Mouse (Mus musculus) spleen, adult 2 months (tissue): ENCODE measurements around the gene 3110082I17Rik. TPM values are rescaled to one million over a fixed set of nuclear protein-coding genes. Genes with fewer than 3 reads are reported as not detected.

ENCODE experiments used
- DNase-seq, 2 experiments: peaks; one replicate each; pipeline versions ENCODE4 v3.0.0 to v3.0.0-alpha.2; 2012 to 2021; ENCODE audit warnings: low spot score in 2 of 2, low read depth in 1 of 2
- H3K27ac ChIP-seq: fragments of 200-500 bp; 2 replicates; pipeline ENCODE4 v1.5.1; 2012; ENCODE audit warnings: low read length, inconsistent platforms; ENCODE audit not compliant: insufficient read depth
- H3K27me3 ChIP-seq: fragments of 200-500 bp; 2 replicates; pipeline ENCODE4 v1.6.1; 2012; ENCODE audit warnings: mild to moderate bottlenecking, moderate library complexity, low read length, inconsistent platforms; ENCODE audit not compliant: control insufficient read depth, insufficient read depth
- H3K36me3 ChIP-seq: fragments of 200-500 bp; 2 replicates; pipeline ENCODE4 v1.6.1; 2012; ENCODE audit warnings: mild to moderate bottlenecking, low read length, inconsistent platforms; ENCODE audit not compliant: control insufficient read depth, insufficient read depth
- H3K4me1 ChIP-seq: fragments of 200-500 bp; 2 replicates; pipeline ENCODE4 v1.6.1; 2011; ENCODE audit warnings: inconsistent platforms; ENCODE audit not compliant: control insufficient read depth, insufficient read depth, insufficient read length
- H3K4me3 ChIP-seq: fragments of 200-500 bp; 2 replicates; pipeline ENCODE4 v1.5.1; 2011; ENCODE audit warnings: mild to moderate bottlenecking, inconsistent platforms; ENCODE audit not compliant: insufficient read depth, insufficient read length; ENCODE audit errors: extremely low read depth
- CTCF ChIP-seq: fragments of 200-500 bp; IDR thresholded peaks from 2 replicates; pipeline ENCODE4 v1.5.1; 2011; ENCODE audit warnings: mild to moderate bottlenecking, inconsistent platforms; ENCODE audit not compliant: insufficient read depth, insufficient read length, insufficient replicate concordance; ENCODE audit errors: extremely low read depth
- POLR2A ChIP-seq: fragments of 200-500 bp; IDR thresholded peaks from 2 replicates; pipeline ENCODE4 v1.6.1; 2011; ENCODE audit warnings: low read depth, low read length, inconsistent platforms
- WGBS: fragments of 180-500 bp; shearing (Covaris S2); methylation state at CpG from one replicate; pipeline ENCODE4 v1.1.7; 2018; 5-methylcytosine and 5-hydroxymethylcytosine counted together
- polyA plus RNA-seq: library from polyadenylated mRNA; depleted of rRNA; stranded (reverse); fragments of >200 nt; gene quantifications from 2 replicates; pipeline ENCODE4 v1.2.3, GENCODE M21; 2012

3110082I17Rik gene
- polyA plus RNA-seq, 1 experiment, result 5.2 TPM

DNA sequence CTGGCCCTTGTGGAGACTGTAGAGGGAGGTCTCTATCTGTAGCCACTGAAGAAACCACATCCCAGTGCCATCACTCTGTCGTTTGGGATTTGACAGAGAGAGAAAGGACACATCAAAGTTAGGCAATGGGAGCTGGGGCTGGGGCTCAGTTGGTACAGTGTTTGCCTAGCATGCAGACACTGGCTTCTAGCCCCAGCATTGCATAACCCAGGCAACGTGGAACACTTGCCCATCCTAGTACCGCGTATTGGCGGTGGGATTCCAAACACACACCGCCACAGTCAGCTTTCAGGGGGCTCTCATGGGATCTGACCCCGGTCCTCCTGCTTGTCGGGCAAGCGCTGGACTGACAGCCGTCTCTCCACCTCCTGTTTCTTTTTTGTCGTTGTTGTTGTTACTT, 93.8 kb downstream of the 3110082I17Rik start:
- DNase-seq, result no peak
- Histone ChIP-seq H3K36me3 (no peaks in the 10 kb centered on the region), H3K4me3 (no peak overlapping the region), H3K27ac (peak overlapping the region; percentile 61), H3K27me3 (no peaks in the 10 kb centered on the region), H3K4me1 (peaks cover 48% of the 10 kb centered on the region)
- TF ChIP-seq CTCF (no peak), POLR2A (no peak)
- whole genome bisulfite sequencing, result 83% methylated on average over 11 of the region's 11 CpGs

DNA sequence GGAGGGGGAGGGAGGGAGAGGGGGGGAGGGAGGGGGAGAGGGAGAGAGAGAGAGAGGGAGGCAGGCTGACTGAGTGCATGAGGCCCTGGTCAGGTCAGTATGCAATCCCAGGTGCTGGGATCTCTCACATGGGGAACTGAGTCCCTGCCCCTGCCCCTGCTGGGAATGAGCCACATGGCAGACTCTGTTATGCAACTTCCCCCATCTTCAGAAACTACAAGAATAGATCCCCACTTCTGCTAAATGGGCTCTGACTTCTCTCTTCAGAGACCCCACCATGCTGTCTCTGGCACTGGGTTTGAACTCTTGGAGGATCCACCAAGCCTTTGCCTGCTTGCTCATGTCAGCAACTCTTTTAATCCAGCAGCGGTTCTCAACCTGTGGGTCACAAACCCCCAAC, 94.5 kb downstream of the 3110082I17Rik start:
- WGBS, result 55% methylated on average over 1 of the region's 1 CpGs
- H3K36me3 ChIP-seq, result no peaks in the 10 kb centered on the region
- H3K4me3 ChIP-seq, result no peak overlapping the region
- H3K27ac ChIP-seq, result no peak overlapping the region
- peaks cover 45% of the 10 kb centered on the region for H3K4me1 ChIP-seq
- TF ChIP-seq POLR2A, result no peak
- TF ChIP-seq CTCF, result no peak
- no peak for DNase-seq
- no peaks in the 10 kb centered on the region for H3K27me3 ChIP-seq

DNA sequence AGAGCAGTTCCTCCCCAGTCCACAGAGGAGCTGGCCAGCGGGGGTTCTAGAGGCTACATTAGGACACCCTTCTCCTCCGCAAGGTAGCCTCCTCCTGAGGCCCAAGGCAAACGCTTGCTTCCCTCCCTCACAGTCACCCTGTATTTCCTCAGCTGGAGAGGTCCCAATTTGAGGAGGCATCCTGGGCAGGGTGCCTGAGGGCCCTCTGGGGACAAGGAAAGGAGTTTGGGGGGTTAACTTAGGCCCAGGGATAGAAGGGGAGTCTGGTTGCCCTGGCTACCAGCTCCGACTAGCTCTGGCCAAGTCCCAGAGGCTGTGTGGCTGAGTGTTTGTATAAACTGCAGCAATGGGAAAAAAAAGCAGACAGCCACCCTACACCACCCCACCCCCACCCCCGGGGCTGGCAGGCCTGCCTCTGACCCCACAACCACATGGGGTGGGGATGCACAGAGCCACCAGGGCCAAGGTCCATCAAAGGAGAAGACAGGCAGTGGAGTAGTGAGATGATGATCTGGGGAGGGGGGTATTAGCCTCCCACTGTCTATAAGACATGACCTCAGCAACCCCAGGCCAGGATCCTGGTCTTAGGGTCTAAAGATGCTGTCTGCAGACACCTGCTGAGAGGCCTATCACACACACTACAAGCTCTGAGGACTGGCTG, 95.3 kb downstream of the 3110082I17Rik start:
- Histone ChIP-seq H3K27ac (peak overlapping the region; percentile 60), H3K36me3 (no peaks in the 10 kb centered on the region), H3K4me1 (peaks cover 45% of the 10 kb centered on the region), H3K27me3 (no peaks in the 10 kb centered on the region), H3K4me3 (no peak overlapping the region)
- DNase-seq, result no peak
- WGBS, result 40% methylated on average over 5 of the region's 5 CpGs
- TF ChIP-seq CTCF (no peak), POLR2A (no peak)

DNA sequence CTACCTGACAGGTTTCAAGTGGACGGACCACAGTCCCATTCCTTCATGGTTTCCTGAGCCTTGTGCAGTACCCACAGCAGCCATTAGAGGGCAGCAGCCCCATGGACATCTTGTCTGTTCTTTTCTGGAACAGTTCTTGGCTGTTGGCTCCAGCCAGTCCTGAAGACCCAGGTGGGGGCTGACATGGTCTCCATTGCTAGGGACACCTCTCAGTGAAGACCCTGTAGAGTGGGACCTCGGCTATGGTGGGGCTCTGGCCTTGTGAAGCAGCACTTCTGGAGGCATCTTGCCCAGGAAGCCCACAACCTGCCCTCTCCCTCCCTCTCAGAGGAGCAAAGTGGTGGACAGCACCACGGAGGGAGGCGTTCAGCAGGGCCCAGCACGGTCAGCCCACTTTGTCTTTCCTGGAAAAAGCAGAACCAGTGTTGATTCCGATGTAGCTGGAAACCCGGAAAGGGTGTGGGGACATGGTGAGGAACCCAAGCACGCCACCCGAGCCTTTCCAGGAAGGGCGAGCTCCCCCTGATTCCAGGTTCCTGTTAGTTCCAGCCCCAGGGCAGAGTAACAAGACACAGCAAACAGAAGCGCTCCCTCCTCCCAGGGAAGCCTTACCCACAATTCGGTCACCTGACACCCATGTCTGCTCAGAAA, 95.9 kb downstream of the 3110082I17Rik start:
- no peak overlapping the region for H3K4me3 ChIP-seq
- H3K27ac ChIP-seq, result peak overlapping the region; percentile 41
- 17% methylated on average over 12 of the region's 12 CpGs for WGBS
- H3K27me3 ChIP-seq, result no peaks in the 10 kb centered on the region
- H3K4me1 ChIP-seq, result peaks cover 42% of the 10 kb centered on the region
- DNase-seq, result peak; percentile 49 to 83
- no peaks in the 10 kb centered on the region for H3K36me3 ChIP-seq
- TF ChIP-seq POLR2A, result no peak
- TF ChIP-seq CTCF, result peak; percentile 95; the same call in 1 of the 2 replicates

DNA sequence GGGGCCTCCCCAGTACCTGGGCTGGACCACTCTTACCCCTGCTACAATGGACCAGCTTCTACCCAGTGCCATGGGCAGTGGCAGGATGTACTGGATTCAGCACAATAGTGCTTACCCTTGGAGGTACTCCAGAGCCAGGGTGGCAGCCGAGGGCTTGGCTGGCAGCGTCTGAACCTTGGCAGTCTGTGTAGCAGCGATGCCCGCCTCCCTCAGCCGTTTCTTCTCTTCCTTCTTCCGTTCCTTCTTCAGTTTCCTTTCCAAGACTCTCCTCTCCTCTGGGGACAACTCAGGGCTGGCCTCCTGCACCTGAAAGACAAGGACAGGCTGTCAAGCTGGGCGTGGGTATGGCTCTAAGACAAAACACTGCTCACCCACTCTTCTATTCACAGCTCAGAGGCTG, 96.5 kb downstream of the 3110082I17Rik start:
- Histone ChIP-seq H3K27me3 (no peaks in the 10 kb centered on the region), H3K4me3 (no peak overlapping the region), H3K27ac (no peak overlapping the region), H3K4me1 (peaks cover 40% of the 10 kb centered on the region), H3K36me3 (no peaks in the 10 kb centered on the region)
- WGBS, result 57% methylated on average over 7 of the region's 7 CpGs
- no peak for TF ChIP-seq POLR2A
- TF ChIP-seq CTCF, result no peak
- no peak for DNase-seq

DNA sequence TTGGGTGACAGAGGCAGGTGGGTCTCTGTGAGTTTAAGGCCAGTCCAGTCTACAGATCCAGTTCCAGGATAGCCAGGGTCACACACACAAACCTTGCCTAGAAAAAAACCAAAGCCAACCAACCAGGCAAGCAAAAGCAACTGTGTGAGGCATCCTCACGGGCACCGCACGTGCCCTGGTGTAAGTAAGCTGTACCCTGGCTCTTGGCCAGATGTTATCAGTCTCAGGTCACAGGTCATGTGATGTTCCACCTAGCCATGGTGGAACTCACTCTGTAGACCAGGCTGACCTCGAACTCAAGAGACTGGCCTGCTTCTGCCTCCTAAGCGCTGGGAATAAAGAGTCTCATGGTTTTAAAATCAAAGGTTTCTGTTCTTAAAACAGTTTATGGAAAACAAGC, 101.1 kb downstream of the 3110082I17Rik start:
- WGBS, result 86% methylated on average over 5 of the region's 5 CpGs
- no peak overlapping the region for H3K4me3 ChIP-seq

DNA sequence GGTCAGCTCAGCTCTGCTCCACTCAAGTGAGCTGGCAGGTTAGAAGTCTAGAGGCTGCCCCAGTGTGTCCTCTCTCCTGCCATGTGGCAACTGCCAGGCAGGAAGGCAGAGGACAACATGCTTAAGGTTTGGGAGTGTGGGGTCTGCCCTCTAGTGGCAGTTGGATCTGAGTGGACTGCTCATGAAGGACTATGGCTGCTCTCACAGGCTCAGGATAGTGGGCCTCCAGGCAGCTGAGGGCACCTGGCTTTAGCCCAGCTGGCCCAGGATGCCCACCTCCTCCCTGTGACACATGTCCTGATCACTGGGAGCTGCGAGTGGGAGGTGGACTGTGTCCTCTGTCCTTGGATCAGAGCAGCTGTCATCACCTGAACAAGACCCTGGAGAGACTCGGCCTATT, 101.7 kb downstream of the 3110082I17Rik start:
- TF ChIP-seq POLR2A (no peak), CTCF (peak; percentile 41; the same call in 1 of the 2 replicates)

More for the DNA sequence above, 101.1 kb downstream of the 3110082I17Rik start:
- DNase-seq, result no peak
- TF ChIP-seq POLR2A, result no peak
- TF ChIP-seq CTCF, result no peak
- no peaks in the 10 kb centered on the region for H3K36me3 ChIP-seq
- H3K27me3 ChIP-seq, result no peaks in the 10 kb centered on the region
- peaks cover under 1% of the 10 kb centered on the region; the same call in 1 of the 2 replicates for H3K4me1 ChIP-seq
- no peak overlapping the region for H3K27ac ChIP-seq

More for the DNA sequence above, 101.7 kb downstream of the 3110082I17Rik start:
- Histone ChIP-seq H3K4me1 (no peaks in the 10 kb centered on the region), H3K36me3 (no peaks in the 10 kb centered on the region), H3K4me3 (no peak overlapping the region), H3K27me3 (no peaks in the 10 kb centered on the region), H3K27ac (no peak overlapping the region)
- peak in 1 of 2 experiments; percentile 40 for DNase-seq
- 90% methylated on average over 2 of the region's 2 CpGs for WGBS
